Mouse (Mus musculus) ES-E14 (cell line): ENCODE measurements at regions not wholly inside any gene's neighbourhood (a gene's known extent, or its start where the extent isn't known, plus 50 kb on each side); places are given as distances from the start of the nearest gene placed in this dataset.

Experiments used
- DNase-seq: peaks from one replicate; pipeline ENCODE4 v3.0.0-alpha.2; 2013; ENCODE audit warnings: low read depth, low spot score
- H3K27ac ChIP-seq: 2 replicates; pipeline ENCODE4 v1.5.1; 2012; ENCODE audit warnings: low read depth, mild to moderate bottlenecking, low read length, moderate library complexity, mixed read lengths; ENCODE audit not compliant: poor library complexity, insufficient read depth, severe bottlenecking
- H3K36me3 ChIP-seq: 2 replicates; pipeline ENCODE4 v1.6.1; 2012; ENCODE audit warnings: mild to moderate bottlenecking, low read length, moderate library complexity, mixed read lengths; ENCODE audit not compliant: control insufficient read depth, poor library complexity, insufficient read depth, severe bottlenecking
- H3K4me1 ChIP-seq, 2 experiments: fragments of 150-350 bp in 1 of 2; sonication (generic) in 1 of 2; 2 replicates each; pipeline ENCODE4 v1.6.1; 2012; ENCODE audit warnings: low read length in 2 of 2, mild to moderate bottlenecking in 1 of 2, mixed read lengths in 1 of 2; ENCODE audit not compliant: control insufficient read depth in 2 of 2, insufficient read depth in 2 of 2, poor library complexity in 1 of 2
- H3K4me3 ChIP-seq, 2 experiments: fragments of 150-350 bp in 1 of 2; sonication (generic) in 1 of 2; 2 replicates each; pipeline ENCODE4 v1.5.1; 2012; ENCODE audit warnings: low read length in 2 of 2, low read depth in 1 of 2, mild to moderate bottlenecking in 1 of 2, mixed read lengths in 1 of 2; ENCODE audit not compliant: insufficient read depth in 1 of 2, poor library complexity in 1 of 2, severe bottlenecking in 1 of 2
- H3K9ac ChIP-seq: 2 replicates; pipeline ENCODE4 v1.6.1; 2012; ENCODE audit warnings: low read depth, mild to moderate bottlenecking, low read length, mixed read lengths; ENCODE audit not compliant: poor library complexity, insufficient read depth, severe bottlenecking
- H3K9me3 ChIP-seq: fragments of 150-350 bp; sonication (generic); 2 replicates; pipeline ENCODE4 v1.6.1; 2012; ENCODE audit warnings: low read depth, mild to moderate bottlenecking, low read length; ENCODE audit not compliant: control insufficient read depth, insufficient read depth
- CHD2 ChIP-seq: IDR thresholded peaks from 2 replicates; pipeline ENCODE4 v1.6.1; 2014; ENCODE audit warnings: mild to moderate bottlenecking, low read depth, low read length, inconsistent platforms
- HCFC1 ChIP-seq: IDR thresholded peaks from 2 replicates; pipeline ENCODE4 v1.6.1; 2012; ENCODE audit warnings: low read length, inconsistent platforms, borderline replicate concordance; ENCODE audit not compliant: insufficient read depth
- MAFK ChIP-seq: IDR thresholded peaks from 2 replicates; pipeline ENCODE4 v1.6.1; 2014; ENCODE audit warnings: mild to moderate bottlenecking, low read depth, low read length, inconsistent platforms; ENCODE audit not compliant: insufficient read depth
- ZC3H11A ChIP-seq: IDR thresholded peaks from 2 replicates; pipeline ENCODE4 v1.6.1; 2012; ENCODE audit warnings: low read depth, mild to moderate bottlenecking, inconsistent platforms, low read length, borderline replicate concordance
- ZNF384 ChIP-seq: IDR thresholded peaks from 2 replicates; pipeline ENCODE4 v1.6.1; 2012; ENCODE audit warnings: low read depth, low read length, inconsistent platforms
- in situ Hi-C, 2 experiments: fragments of 600-800 bp; cut with MboI; formaldehyde crosslinking; loops; one replicate each; pipeline ENCODE4 v1.15.1; 2025; ENCODE audit warnings: low sequenced_read_pairs in 2 of 2, inconsistent platforms in 1 of 2; ENCODE audit not compliant: unreplicated experiment in 2 of 2

GRCm38 (mm10) chr10:117909811-117910239, 64.0 kb upstream of the Rap1b start:
- Histone ChIP-seq H3K27ac (no peak overlapping the region), H3K36me3 (no peaks in the 10 kb centered on the region), H3K9me3 (no peaks in the 10 kb centered on the region), H3K4me1 (peaks cover 5 to 16% of the 10 kb centered on the region in 2 experiments; a peak in 3 of 4 replicates), H3K9ac (no peak overlapping the region), H3K4me3 (no peak overlapping the region)
- no peak for TF ChIP-seq HCFC1
- no peak for TF ChIP-seq MAFK
- TF ChIP-seq ZNF384: no peak
- no peak for TF ChIP-seq CHD2
- no peak for TF ChIP-seq ZC3H11A
- no peak for DNase-seq
- in situ Hi-C loops: no loop called here

GRCm38 (mm10) chr10:117910426-117910825, 64.6 kb upstream of the Rap1b start:
- Histone ChIP-seq H3K27ac (no peak overlapping the region), H3K36me3 (no peaks in the 10 kb centered on the region), H3K4me1 (peaks cover 5 to 21% of the 10 kb centered on the region in 2 experiments; a peak in 3 of 4 replicates), H3K9me3 (no peaks in the 10 kb centered on the region), H3K9ac (no peak overlapping the region), H3K4me3 (no peak overlapping the region)
- TF ChIP-seq MAFK (no peak), CHD2 (no peak), ZNF384 (no peak), HCFC1 (no peak), ZC3H11A (no peak)
- no peak for DNase-seq
- in situ Hi-C loops: no loop called here

GRCm38 (mm10) chr10:117915011-117915735, 69.3 kb upstream of the Rap1b start:
- H3K4me1 ChIP-seq: peaks cover under 1 to 16% of the 10 kb centered on the region in 2 experiments; a peak in 2 of 4 replicates
- no peak overlapping the region for H3K4me3 ChIP-seq
- no peak for DNase-seq
- no peaks in the 10 kb centered on the region for H3K36me3 ChIP-seq
- H3K9me3 ChIP-seq: no peaks in the 10 kb centered on the region
- TF ChIP-seq HCFC1: no peak
- TF ChIP-seq ZC3H11A: no peak
- no peak for TF ChIP-seq ZNF384
- no peak for TF ChIP-seq CHD2
- in situ Hi-C loops: no loop called here
- H3K9ac ChIP-seq: no peak overlapping the region
- peak overlapping the region; percentile 70; the same call in 1 of the 2 replicates for H3K27ac ChIP-seq

GRCm38 (mm10) chr10:117916280-117916679, 70.4 kb upstream of the Rap1b start:
- in situ Hi-C loops: no loop called here
- Histone ChIP-seq H3K27ac (no peak overlapping the region), H3K4me3 (no peak overlapping the region), H3K36me3 (no peaks in the 10 kb centered on the region), H3K9me3 (no peaks in the 10 kb centered on the region), H3K9ac (no peak overlapping the region), H3K4me1 (peaks cover 0 to 11% of the 10 kb centered on the region in 2 experiments; a peak in 1 of 4 replicates)
- TF ChIP-seq ZC3H11A: no peak
- TF ChIP-seq MAFK: no peak
- TF ChIP-seq ZNF384: peak; percentile 86; the same call in 1 of the 2 replicates
- no peak for TF ChIP-seq CHD2
- no peak for TF ChIP-seq HCFC1
- DNase-seq: no peak
